Mouse (Mus musculus): ENCODE results near the gene Lpin2.

- TF ChIP-seq CTCF (IDR thresholded peaks at IDR 0.05; ENCODE audit: borderline replicate concordance, insufficient read depth, low read length), result no peak
- TF ChIP-seq POLR2A (IDR thresholded peaks at IDR 0.05; ENCODE audit: low read depth, low read length), result no peak
Observed at GRCm38 (mm10) chr17:71171161-71171560, 11.2 kb upstream of the Lpin2 start.
